Mouse (Mus musculus): ENCODE results near the gene Zmynd8. TPM values are rescaled to one million over a fixed set of nuclear protein-coding genes. Genes with fewer than 3 reads are reported as not detected.

The Zmynd8 gene
- polyA plus RNA-seq, 1 experiment, result 29.0 TPM

- H3K27me3 ChIP-seq (replicated peaks; ENCODE audit: control insufficient read depth, insufficient read depth, low read length), result no peaks in the 10 kb centered on the region
These were observed 157.2 kb downstream of the Zmynd8 start for GRCm38 (mm10) chr2:165741526-165742050.

GRCm38 (mm10) chr2:165740982-165741381 is 157.8 kb downstream of the Zmynd8 start:
- 30% methylated on average over 9 of the region's 9 CpGs for WGBS
- no peak overlapping the region for H3K27ac ChIP-seq (ENCODE audit: insufficient read depth, low read depth, low read length)

More at GRCm38 (mm10) chr2:165741526-165742050, 157.2 kb downstream of the Zmynd8 start:
- Histone ChIP-seq H3K4me3 (ENCODE audit: insufficient read depth, low read depth, low read length) (no peak overlapping the region), H3K36me3 (ENCODE audit: control insufficient read depth, insufficient read depth, low read length) (no peaks in the 10 kb centered on the region), H3K27ac (ENCODE audit: insufficient read depth, low read depth, low read length) (no peak overlapping the region), H3K4me1 (ENCODE audit: control insufficient read depth, insufficient read depth, low read length) (no peaks in the 10 kb centered on the region)
- DNase-seq, result no peak
- no peak for TF ChIP-seq POLR2A (IDR thresholded peaks at IDR 0.05; ENCODE audit: low read depth, low read length)
- no peak for TF ChIP-seq CTCF (conservative IDR thresholded peaks at IDR 0.05; ENCODE audit: insufficient read depth, insufficient read length, low read depth, low read length)
- 59% methylated on average over 11 of the region's 11 CpGs for WGBS

GRCm38 (mm10) chr2:165740381-165740780 is 158.4 kb downstream of the Zmynd8 start:
- Histone ChIP-seq H3K4me3 (ENCODE audit: insufficient read depth, low read depth, low read length) (no peak overlapping the region), H3K36me3 (ENCODE audit: control insufficient read depth, insufficient read depth, low read length) (no peaks in the 10 kb centered on the region), H3K27ac (ENCODE audit: insufficient read depth, low read depth, low read length) (no peak overlapping the region), H3K4me1 (ENCODE audit: control insufficient read depth, insufficient read depth, low read length) (no peaks in the 10 kb centered on the region), H3K27me3 (replicated peaks; ENCODE audit: control insufficient read depth, insufficient read depth, low read length) (no peaks in the 10 kb centered on the region)
- WGBS, result 77% methylated on average over 5 of the region's 5 CpGs
- TF ChIP-seq POLR2A (IDR thresholded peaks at IDR 0.05; ENCODE audit: low read depth, low read length) (no peak), CTCF (conservative IDR thresholded peaks at IDR 0.05; ENCODE audit: insufficient read depth, insufficient read length, low read depth, low read length) (no peak)
- DNase-seq, result no peak

More at GRCm38 (mm10) chr2:165740982-165741381, 157.8 kb downstream of the Zmynd8 start:
- TF ChIP-seq POLR2A (IDR thresholded peaks at IDR 0.05; ENCODE audit: low read depth, low read length) (no peak), CTCF (conservative IDR thresholded peaks at IDR 0.05; ENCODE audit: insufficient read depth, insufficient read length, low read depth, low read length) (no peak)
- no peaks in the 10 kb centered on the region for H3K27me3 ChIP-seq (replicated peaks; ENCODE audit: control insufficient read depth, insufficient read depth, low read length)
- no peaks in the 10 kb centered on the region for H3K36me3 ChIP-seq (ENCODE audit: control insufficient read depth, insufficient read depth, low read length)
- no peaks in the 10 kb centered on the region for H3K4me1 ChIP-seq (ENCODE audit: control insufficient read depth, insufficient read depth, low read length)
- no peak overlapping the region for H3K4me3 ChIP-seq (ENCODE audit: insufficient read depth, low read depth, low read length)
- DNase-seq, result no peak

- Histone ChIP-seq H3K27ac (ENCODE audit: insufficient read depth, low read depth, low read length) (no peak overlapping the region), H3K27me3 (replicated peaks; ENCODE audit: control insufficient read depth, insufficient read depth, low read length) (no peaks in the 10 kb centered on the region), H3K4me3 (ENCODE audit: insufficient read depth, low read depth, low read length) (no peak overlapping the region), H3K4me1 (ENCODE audit: control insufficient read depth, insufficient read depth, low read length) (no peaks in the 10 kb centered on the region), H3K36me3 (ENCODE audit: control insufficient read depth, insufficient read depth, low read length) (no peaks in the 10 kb centered on the region)
- TF ChIP-seq CTCF (conservative IDR thresholded peaks at IDR 0.05; ENCODE audit: insufficient read depth, insufficient read length, low read depth, low read length), result no peak
- no peak for TF ChIP-seq POLR2A (IDR thresholded peaks at IDR 0.05; ENCODE audit: low read depth, low read length)
- DNase-seq, result no peak
- WGBS, result 53% methylated on average over 2 of the region's 2 CpGs
These were observed 162.5 kb downstream of the Zmynd8 start for GRCm38 (mm10) chr2:165736297-165736696.

Other genes with a start within 250 kb of the Zmynd8 start
- gene Ncoa3, start 93.6 kb upstream of the Zmynd8 start, polyA plus RNA-seq (2012; rRNA removed), result 36.3 and 42.0 TPM in 2 replicates